Mouse (Mus musculus) liver, postnatal 0 days (tissue): ENCODE measurements at regions not wholly inside any gene's neighbourhood (a gene's known extent, or its start where the extent isn't known, plus 50 kb on each side); places are given as distances from the start of the nearest gene placed in this dataset.

Source experiments
- CTCF ChIP-seq: sonication (generic); IDR thresholded peaks from 2 replicates; pipeline ENCODE4 v1.5.1; 2016; ENCODE audit warnings: antibody characterized with exemption, low read depth
- EP300 ChIP-seq: IDR thresholded peaks from 2 replicates; pipeline ENCODE4 v1.6.1; 2016; ENCODE audit warnings: antibody characterized with exemption, low read depth, mild to moderate bottlenecking

GRCm38 (mm10) chr12:15629971-15630370 is 186.8 kb downstream of the Trib2 start:
- TF ChIP-seq CTCF (no peak), EP300 (no peak)
